Mouse (Mus musculus) CH12.LX (cell line): ENCODE measurements around the gene Rtbdn. TPM values are rescaled to one million over a fixed set of nuclear protein-coding genes. Genes with fewer than 3 reads are reported as not detected.

ENCODE experiments used
- DNase-seq: peaks from one replicate; pipeline ENCODE4 v3.0.0-alpha.2; 2013; ENCODE audit errors: extremely low read depth
- H3K27ac ChIP-seq: 2 replicates; pipeline ENCODE4 v1.5.1; 2012; ENCODE audit warnings: low read depth, mild to moderate bottlenecking, control low read depth, moderate library complexity; ENCODE audit not compliant: insufficient read depth
- H3K27me3 ChIP-seq: replicated peaks from 2 replicates; pipeline ENCODE3; 2012; ENCODE audit warnings: inconsistent platforms
- H3K36me3 ChIP-seq, 2 experiments: replicated peaks in 1 of 2; 2 replicates each; pipeline versions ENCODE3 to v1.6.1; 2012; ENCODE audit warnings: inconsistent platforms in 1 of 2, low read length in 1 of 2, mild to moderate bottlenecking in 1 of 2, mixed read lengths in 1 of 2, moderate library complexity in 1 of 2; ENCODE audit not compliant: control insufficient read depth in 1 of 2, insufficient read depth in 1 of 2
- H3K4me1 ChIP-seq, 2 experiments: 2 replicates each; pipeline ENCODE4 v1.6.1; 2012; ENCODE audit warnings: inconsistent platforms in 1 of 2, moderate library complexity in 1 of 2; ENCODE audit not compliant: insufficient read depth in 2 of 2, control insufficient read depth in 1 of 2
- H3K4me2 ChIP-seq: 2 replicates; pipeline ENCODE4 v1.6.1; 2012; ENCODE audit warnings: low read depth, mild to moderate bottlenecking, control low read depth; ENCODE audit not compliant: poor library complexity, insufficient read depth, severe bottlenecking
- H3K4me3 ChIP-seq, 3 experiments: fragments of 150-350 bp in 1 of 3; sonication (generic) in 1 of 3; replicated peaks in 1 of 3; 2 replicates each; pipeline versions ENCODE3 to v1.5.1; 2011 to 2012; ENCODE audit warnings: low read depth in 2 of 3, low read length in 2 of 3, mild to moderate bottlenecking in 2 of 3, moderate library complexity in 2 of 3, control low read depth in 1 of 3, improper control_type of control experiment in 1 of 3, inconsistent platforms in 1 of 3, mixed read lengths in 1 of 3; ENCODE audit not compliant: poor library complexity in 1 of 3
- H3K79me2 ChIP-seq: replicated peaks from 2 replicates; pipeline ENCODE4 v1.6.1; 2012; ENCODE audit warnings: mild to moderate bottlenecking, moderate library complexity; ENCODE audit not compliant: control insufficient read depth, poor library complexity, insufficient read depth, severe bottlenecking; ENCODE audit errors: extremely low read depth
- H3K9ac ChIP-seq: 2 replicates; pipeline ENCODE4 v1.6.1; 2012; ENCODE audit warnings: low read depth, mild to moderate bottlenecking, control low read depth, moderate library complexity; ENCODE audit not compliant: insufficient read depth
- H3K9me3 ChIP-seq: replicated peaks from 2 replicates; pipeline ENCODE3; 2012; ENCODE audit warnings: low read length, inconsistent platforms, mixed read lengths
- BHLHE40 ChIP-seq: IDR thresholded peaks from 2 replicates; pipeline ENCODE4 v1.6.1; 2011; ENCODE audit warnings: mild to moderate bottlenecking, low read depth, low read length, improper control_type of control experiment
- CHD2 ChIP-seq: IDR thresholded peaks from 2 replicates; pipeline ENCODE4 v1.6.1; 2011; ENCODE audit warnings: low read length, improper control_type of control experiment
- CTCF ChIP-seq, 2 experiments: IDR thresholded peaks in 1 of 2; conservative IDR thresholded peaks in 1 of 2; 2 replicates each; pipeline ENCODE4 v1.5.1; 2011 to 2012; ENCODE audit warnings: low read depth in 2 of 2, low read length in 2 of 2, improper control_type of control experiment in 1 of 2, inconsistent platforms in 1 of 2, mild to moderate bottlenecking in 1 of 2, moderate library complexity in 1 of 2
- E2F4 ChIP-seq: IDR thresholded peaks from 2 replicates; pipeline ENCODE4 v1.6.1; 2011; ENCODE audit warnings: low read depth, low read length, improper control_type of control experiment; ENCODE audit not compliant: insufficient replicate concordance
- ELF1 ChIP-seq: IDR thresholded peaks from 2 replicates; pipeline ENCODE4 v1.6.1; 2014; ENCODE audit warnings: low read depth, mild to moderate bottlenecking, inconsistent platforms, low read length, improper control_type of control experiment
- EP300 ChIP-seq: IDR thresholded peaks from 2 replicates; pipeline ENCODE4 v1.6.1; 2011; ENCODE audit warnings: low read length, improper control_type of control experiment
- ETS1 ChIP-seq: conservative IDR thresholded peaks from 2 replicates; pipeline ENCODE4 v1.6.1; 2012; ENCODE audit warnings: low read depth, mild to moderate bottlenecking, inconsistent platforms, low read length, improper control_type of control experiment, moderate library complexity
- GABPA ChIP-seq: IDR thresholded peaks from 2 replicates; pipeline ENCODE4 v1.6.1; 2012; ENCODE audit warnings: low read depth, low read length, improper control_type of control experiment, inconsistent platforms; ENCODE audit not compliant: insufficient replicate concordance
- HCFC1 ChIP-seq: IDR thresholded peaks from 2 replicates; pipeline ENCODE4 v1.6.1; 2012; ENCODE audit warnings: low read depth, mild to moderate bottlenecking, inconsistent platforms, low read length, improper control_type of control experiment
- IRF4 ChIP-seq: IDR thresholded peaks from 2 replicates; pipeline ENCODE4 v1.6.1; 2014; ENCODE audit warnings: low read depth, mild to moderate bottlenecking, inconsistent platforms, low read length, improper control_type of control experiment
- KAT2A ChIP-seq: IDR thresholded peaks from 2 replicates; pipeline ENCODE4 v1.6.1; 2012; ENCODE audit warnings: low read length, improper control_type of control experiment, inconsistent platforms; ENCODE audit not compliant: insufficient replicate concordance
- MXI1 ChIP-seq: IDR thresholded peaks from 2 replicates; pipeline ENCODE4 v1.6.1; 2011; ENCODE audit warnings: mild to moderate bottlenecking, low read depth, low read length, improper control_type of control experiment
- POLR2AphosphoS2 ChIP-seq: IDR thresholded peaks from 2 replicates; pipeline ENCODE4 v1.6.1; 2011; ENCODE audit warnings: low read depth, low read length, improper control_type of control experiment
- RCOR1 ChIP-seq: conservative IDR thresholded peaks from 2 replicates; pipeline ENCODE4 v1.6.1; 2012; ENCODE audit warnings: low read depth, mild to moderate bottlenecking, inconsistent platforms, low read length, improper control_type of control experiment
- SMC3 ChIP-seq: IDR thresholded peaks from 2 replicates; pipeline ENCODE4 v1.6.1; 2011; ENCODE audit warnings: low read depth, low read length, improper control_type of control experiment
- TBP ChIP-seq: conservative IDR thresholded peaks from 2 replicates; pipeline ENCODE4 v1.6.1; 2011; ENCODE audit warnings: low read depth, low read length, improper control_type of control experiment
- USF2 ChIP-seq: conservative IDR thresholded peaks from 2 replicates; pipeline ENCODE4 v1.6.1; 2011; ENCODE audit warnings: low read depth, low read length, improper control_type of control experiment
- ZC3H11A ChIP-seq: IDR thresholded peaks from 2 replicates; pipeline ENCODE4 v1.6.1; 2012; ENCODE audit warnings: low read depth, mild to moderate bottlenecking, inconsistent platforms, low read length, improper control_type of control experiment
- ZKSCAN1 ChIP-seq: IDR thresholded peaks from 2 replicates; pipeline ENCODE4 v1.6.1; 2012; ENCODE audit warnings: low read depth, inconsistent platforms, low read length, improper control_type of control experiment, borderline replicate concordance
- ZMIZ1 ChIP-seq: IDR thresholded peaks from 2 replicates; pipeline ENCODE4 v1.6.1; 2012; ENCODE audit warnings: low read depth, mild to moderate bottlenecking, inconsistent platforms, low read length, improper control_type of control experiment
- dilution Hi-C: fragments of 300-500 bp; cut with MboI; formaldehyde crosslinking; loops from 2 replicates; pipeline ENCODE4 v1.14.3; 2020; ENCODE audit warnings: low sequenced_read_pairs; ENCODE audit not compliant: extremely low pct_unique_long_range_greater_than_20kb, extremely low pct_ligation_motif_present
- in situ Hi-C: fragments of 300-500 bp; cut with MboI; formaldehyde crosslinking; loops from 3 replicates; pipeline ENCODE4 v1.14.3; 2019; ENCODE audit warnings: low sequenced_read_pairs, low pct_ligation_motif_present, low pct_unique_long_range_greater_than_20kb, mixed read lengths
- polyA plus RNA-seq: library from polyadenylated mRNA; unstranded; fragments of >175 nt; gene quantifications from 2 replicates; pipeline ENCODE4 v1.2.1, GENCODE M21; 2012; ENCODE audit warnings: low read depth; ENCODE audit not compliant: insufficient read length
- total RNA-seq, 2 experiments: library from RNA; depleted of rRNA; stranded (reverse); fragments of 300-350 nt in 1 of 2; fragments of >200 nt in 1 of 2; gene quantifications; 2 replicates each; pipeline ENCODE4 v1.2.3; 2012 to 2014

The Rtbdn gene
- total and polyA plus RNA-seq, 3 experiments, result 0.21 to 1.8 TPM; not detected in 1

- Histone ChIP-seq H3K4me3 (no peak overlapping the region), H3K79me2 (no peaks in the 10 kb centered on the region), H3K9ac (no peak overlapping the region), H3K27me3 (no peaks in the 10 kb centered on the region), H3K4me1 (no peaks in the 10 kb centered on the region)
- no peak for DNase-seq
- TF ChIP-seq GABPA (no peak), CHD2 (no peak), ETS1 (no peak), KAT2A (no peak), USF2 (no peak)
- TF ChIP-seq, all 38 proteins: peak for 0
- Histone ChIP-seq H3K36me3 (peaks cover 5 to 30% of the 10 kb centered on the region in 2 experiments), H3K9me3 (peaks cover 6% of the 10 kb centered on the region), H3K4me2 (no peak overlapping the region), H3K27ac (no peak overlapping the region)
- dilution Hi-C loops (no loop called here), in situ Hi-C loops (no loop called here)
Measured at GRCm38 (mm10) chr8:84917781-84918180, 29.0 kb upstream of the Rtbdn start.

DNA sequence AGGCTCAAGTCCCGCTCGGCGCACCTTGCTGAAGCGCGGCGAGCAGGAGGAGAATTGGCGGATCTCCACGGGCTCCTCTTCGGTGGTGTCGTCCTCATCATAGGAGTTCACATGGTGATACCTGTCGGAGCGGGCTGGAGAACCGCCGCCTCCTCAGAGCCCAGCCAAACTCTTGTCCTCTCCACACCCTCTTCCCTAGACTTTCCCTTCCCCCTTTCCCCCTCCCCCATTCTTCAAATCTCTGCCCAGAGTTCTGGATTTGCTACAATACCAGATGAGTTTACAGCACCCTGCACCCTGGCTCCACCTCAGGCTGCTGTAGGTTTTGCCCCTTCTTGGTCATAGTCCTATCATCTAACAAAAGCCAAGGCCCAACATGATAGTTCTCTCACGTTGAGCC is 28.1 kb upstream of the Rtbdn start:
- in situ Hi-C loops, result no loop called here
- Histone ChIP-seq H3K27ac (no peak overlapping the region), H3K36me3 (peaks cover 0 to 23% of the 10 kb centered on the region in 2 experiments), H3K4me2 (no peak overlapping the region), H3K9me3 (peaks cover 2% of the 10 kb centered on the region), H3K9ac (no peak overlapping the region), H3K4me3 (no peak overlapping the region), H3K4me1 (peaks cover 0 to 3% of the 10 kb centered on the region in 2 experiments; a peak in 1 of 4 replicates), H3K79me2 (no peaks in the 10 kb centered on the region), H3K27me3 (no peaks in the 10 kb centered on the region)
- TF ChIP-seq BHLHE40, result no peak
- no peak for DNase-seq
- dilution Hi-C loops, result no loop called here

DNA sequence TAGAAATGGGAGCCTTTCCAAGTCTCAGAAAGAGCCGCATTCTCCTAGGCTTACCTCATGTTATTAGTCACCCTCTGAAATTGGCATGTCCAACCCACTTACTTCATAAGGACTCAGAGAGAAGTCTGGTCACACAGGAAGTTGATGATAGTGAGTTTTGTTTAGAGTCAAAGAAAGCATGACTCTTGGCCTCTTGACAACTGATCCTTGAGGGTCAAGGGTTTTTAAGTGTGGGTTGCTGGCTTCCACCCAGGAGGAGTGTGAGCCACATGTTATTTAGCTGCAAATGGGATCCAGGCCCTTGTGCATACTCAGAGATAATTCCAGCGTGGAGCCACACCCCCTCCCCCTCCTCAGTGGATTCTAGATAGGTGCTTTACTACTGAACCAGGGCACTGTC is 25.2 kb upstream of the Rtbdn start:
- DNase-seq, result no peak
- H3K79me2 ChIP-seq, result no peaks in the 10 kb centered on the region
- no peak overlapping the region for H3K27ac ChIP-seq
- H3K9ac ChIP-seq, result no peak overlapping the region
- no peak for TF ChIP-seq ELF1
- TF ChIP-seq RCOR1, result no peak
- no peak for TF ChIP-seq CTCF (conservative IDR thresholded peaks at IDR 0.05 in 1 of 2, IDR thresholded peaks at IDR 0.05 in 1 of 2; ENCODE audit: low read depth in 2 of 2, low read length in 2 of 2)
- no peak for TF ChIP-seq ETS1
- TF ChIP-seq EP300, result no peak
- no peak for TF ChIP-seq E2F4
- no peak for TF ChIP-seq ZC3H11A
- no peak for TF ChIP-seq POLR2AphosphoS2
- no peak for TF ChIP-seq TBP
- TF ChIP-seq HCFC1, result no peak
- no peak for TF ChIP-seq MXI1
- TF ChIP-seq ZKSCAN1, result no peak
- no peak for TF ChIP-seq ZMIZ1
- TF ChIP-seq IRF4, result no peak
- no peak for TF ChIP-seq KAT2A
- no peak for TF ChIP-seq SMC3
- in situ Hi-C loops (no loop called here), dilution Hi-C loops (no loop called here)
- H3K27me3 ChIP-seq, result peaks cover 2% of the 10 kb centered on the region
- peaks cover 0 to 6% of the 10 kb centered on the region in 2 experiments for H3K36me3 ChIP-seq
- no peaks in the 10 kb centered on the region for H3K9me3 ChIP-seq
- peaks cover 0 to 3% of the 10 kb centered on the region in 2 experiments; a peak in 1 of 4 replicates for H3K4me1 ChIP-seq
- H3K4me2 ChIP-seq, result no peak overlapping the region
- no peak overlapping the region for H3K4me3 ChIP-seq
